Mouse (Mus musculus): ENCODE results near the gene Cblc.

- TF ChIP-seq CTCF (conservative IDR thresholded peaks at IDR 0.05; ENCODE audit: low read length) = no peak
- no peak for TF ChIP-seq POU5F1 (IDR thresholded peaks at IDR 0.05; ENCODE audit: borderline replicate concordance, low read length)
These were observed 355 bp downstream of the Cblc start for GRCm38 (mm10) chr7:19796254-19796653.

Data from E14TG2a.4 (cell line).